Mouse (Mus musculus): Measurements from ENCODE around the gene Fbxo36. TPM values are rescaled to one million over a fixed set of nuclear protein-coding genes. Genes with fewer than 3 reads are reported as not detected.

Gene Fbxo36
- total RNA-seq, 2 experiments from 2014 or later = 3.0 to 3.6 TPM

DNA sequence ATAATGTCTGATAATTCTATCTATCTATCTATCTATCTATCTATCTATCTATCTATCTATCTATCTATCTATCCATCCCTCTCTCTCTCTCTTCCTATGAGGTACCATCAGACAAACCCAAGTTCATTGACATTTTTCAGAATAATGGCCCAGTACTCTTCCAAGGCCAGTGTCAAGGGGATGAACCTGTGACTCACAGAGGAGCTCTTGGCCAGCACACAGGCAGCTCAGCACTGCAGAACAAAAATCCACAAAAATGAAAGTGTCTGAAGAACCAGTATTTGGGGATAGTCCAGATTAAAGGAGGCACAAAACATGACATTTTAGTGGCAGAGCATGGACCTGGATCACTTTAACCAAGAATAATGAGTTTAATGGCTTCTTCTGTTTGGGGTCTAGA lies 103.0 kb downstream of the Fbxo36 start:
- DNase-seq (ENCODE audit: low spot score) = no peak

- no peak for DNase-seq (ENCODE audit: low spot score)
Observed at GRCm38 (mm10) chr1:84943549-84943948, 103.9 kb downstream of the Fbxo36 start.

GRCm38 (mm10) chr1:84945950-84946349 lies 106.3 kb downstream of the Fbxo36 start:
- DNase-seq (ENCODE audit: low spot score) = no peak

- DNase-seq (ENCODE audit: low spot score) = no peak
Observed at GRCm38 (mm10) chr1:84947390-84947789, 107.7 kb downstream of the Fbxo36 start.

Other genes with a start within 250 kb of the Fbxo36 start
- under 1 TPM in 1 of 2 experiments, not detected in 1; 0.07 TPM for gene Dner, start 143.6 kb upstream of the Fbxo36 start, total RNA-seq (2021)
- 100 to 1,000 TPM; 178 to 197 TPM for gene Trip12, start 675 bp downstream of the Fbxo36 start, total RNA-seq (2021)
- under 1 TPM in 1 of 2 experiments, not detected in 1; 0.21 TPM for gene Slc16a14, start 95.3 kb downstream of the Fbxo36 start, total RNA-seq (2021)

Measured in gastrocnemius, adult 18-20 months (tissue).